Mouse (Mus musculus): ENCODE results near the gene Psmb11. TPM values are rescaled to one million over a fixed set of nuclear protein-coding genes. Genes with fewer than 3 reads are reported as not detected.

Psmb11 gene
- not detected in 2 replicates for polyA plus RNA-seq (2012; rRNA removed)

GRCm38 (mm10) chr14:54621133-54621532 is at the start of gene Psmb11:
Gene Psmb11 (plus strand): TSS chr14:54621433.
- no peak within 1 kb of the TSS for H3K4me3 ChIP-seq (replicated peaks; ENCODE audit: extremely low read depth, low read depth, low read length)
- TF ChIP-seq CTCF (IDR thresholded peaks at IDR 0.05; ENCODE audit: insufficient read depth, low read length) (no peak), POLR2A (IDR thresholded peaks at IDR 0.05; ENCODE audit: borderline replicate concordance, extremely low read depth, low read depth, low read length) (no peak)
- 85% methylated on average over 1 of the region's 1 CpGs for WGBS
- no peak for DNase-seq
- no peaks in the 10 kb centered on the region; the same call in 1 of the 2 replicates for H3K4me1 ChIP-seq (ENCODE audit: control insufficient read depth, insufficient read depth, low read length)

GRCm38 (mm10) chr14:54572122-54572521 is 49.1 kb upstream of the Psmb11 start:
- Histone ChIP-seq H3K4me1 (ENCODE audit: control insufficient read depth, insufficient read depth, low read length) (peaks cover 7% of the 10 kb centered on the region), H3K4me3 (replicated peaks; ENCODE audit: extremely low read depth, low read depth, low read length) (no peak overlapping the region)
- TF ChIP-seq CTCF (IDR thresholded peaks at IDR 0.05; ENCODE audit: insufficient read depth, low read length) (no peak), POLR2A (IDR thresholded peaks at IDR 0.05; ENCODE audit: borderline replicate concordance, extremely low read depth, low read depth, low read length) (no peak)
- no peak for DNase-seq
- 56% methylated on average over 4 of the region's 4 CpGs for WGBS

- DNase-seq = peak; percentile 58
- H3K4me1 ChIP-seq (ENCODE audit: control insufficient read depth, insufficient read depth, low read length) = peaks cover 7% of the 10 kb centered on the region
- no peak overlapping the region for H3K4me3 ChIP-seq (replicated peaks; ENCODE audit: extremely low read depth, low read depth, low read length)
- TF ChIP-seq CTCF (IDR thresholded peaks at IDR 0.05; ENCODE audit: insufficient read depth, low read length) (no peak), POLR2A (IDR thresholded peaks at IDR 0.05; ENCODE audit: borderline replicate concordance, extremely low read depth, low read depth, low read length) (no peak)
- WGBS = 49% methylated on average over 14 of the region's 14 CpGs
Observed at GRCm38 (mm10) chr14:54572790-54573736, 48.2 kb upstream of the Psmb11 start.

GRCm38 (mm10) chr14:54574253-54574652 is 47.0 kb upstream of the Psmb11 start:
- 46% methylated on average over 4 of the region's 4 CpGs for WGBS
- peak; percentile 27 for DNase-seq
- H3K4me1 ChIP-seq (ENCODE audit: control insufficient read depth, insufficient read depth, low read length) = peaks cover 7% of the 10 kb centered on the region
- TF ChIP-seq CTCF (IDR thresholded peaks at IDR 0.05; ENCODE audit: insufficient read depth, low read length) (no peak), POLR2A (IDR thresholded peaks at IDR 0.05; ENCODE audit: borderline replicate concordance, extremely low read depth, low read depth, low read length) (no peak)
- H3K4me3 ChIP-seq (replicated peaks; ENCODE audit: extremely low read depth, low read depth, low read length) = peak overlapping the region; percentile 20

- WGBS = 26% methylated on average over 8 of the region's 8 CpGs
- no peak for DNase-seq
Observed at GRCm38 (mm10) chr14:54575031-54575430, 46.2 kb upstream of the Psmb11 start.

GRCm38 (mm10) chr14:54575631-54576030 is 45.6 kb upstream of the Psmb11 start:
- WGBS = 4% methylated on average over 39 of the region's 39 CpGs
- DNase-seq = peak; percentile 80
- H3K4me1 ChIP-seq (ENCODE audit: control insufficient read depth, insufficient read depth, low read length) = peaks cover 7% of the 10 kb centered on the region
- TF ChIP-seq CTCF (IDR thresholded peaks at IDR 0.05; ENCODE audit: insufficient read depth, low read length) (no peak), POLR2A (IDR thresholded peaks at IDR 0.05; ENCODE audit: borderline replicate concordance, extremely low read depth, low read depth, low read length) (peak; percentile 35; the same call in 1 of the 2 replicates)
- peak overlapping the region; percentile 74 for H3K4me3 ChIP-seq (replicated peaks; ENCODE audit: extremely low read depth, low read depth, low read length)

More at GRCm38 (mm10) chr14:54575031-54575430, 46.2 kb upstream of the Psmb11 start:
- peak overlapping the region; percentile 46 for H3K4me3 ChIP-seq (replicated peaks; ENCODE audit: extremely low read depth, low read depth, low read length)
- H3K4me1 ChIP-seq (ENCODE audit: control insufficient read depth, insufficient read depth, low read length) = peaks cover 7% of the 10 kb centered on the region
- no peak for TF ChIP-seq POLR2A (IDR thresholded peaks at IDR 0.05; ENCODE audit: borderline replicate concordance, extremely low read depth, low read depth, low read length)
- TF ChIP-seq CTCF (IDR thresholded peaks at IDR 0.05; ENCODE audit: insufficient read depth, low read length) = no peak

GRCm38 (mm10) chr14:54576241-54577088 is 44.8 kb upstream of the Psmb11 start:
- WGBS = 1% methylated on average over 84 of the region's 84 CpGs
- peak; percentile 57 for DNase-seq
- peaks cover 7% of the 10 kb centered on the region for H3K4me1 ChIP-seq (ENCODE audit: control insufficient read depth, insufficient read depth, low read length)
- TF ChIP-seq POLR2A (IDR thresholded peaks at IDR 0.05; ENCODE audit: borderline replicate concordance, extremely low read depth, low read depth, low read length) = no peak
- TF ChIP-seq CTCF (IDR thresholded peaks at IDR 0.05; ENCODE audit: insufficient read depth, low read length) = no peak
- H3K4me3 ChIP-seq (replicated peaks; ENCODE audit: extremely low read depth, low read depth, low read length) = peak overlapping the region; percentile 74

- DNase-seq = peak; percentile 89
- 0 out of 2 replicates have a peak, but pooled peaks have one; percentile 25 for TF ChIP-seq POLR2A (IDR thresholded peaks at IDR 0.05; ENCODE audit: borderline replicate concordance, extremely low read depth, low read depth, low read length)
- no peak for TF ChIP-seq CTCF (IDR thresholded peaks at IDR 0.05; ENCODE audit: insufficient read depth, low read length)
- H3K4me1 ChIP-seq (ENCODE audit: control insufficient read depth, insufficient read depth, low read length) = peaks cover 7% of the 10 kb centered on the region
- peak within 1 kb of the TSS; percentile 74 for H3K4me3 ChIP-seq (replicated peaks; ENCODE audit: extremely low read depth, low read depth, low read length)
- under 1% methylated on average over 66 of the region's 66 CpGs for WGBS
Observed at GRCm38 (mm10) chr14:54577089-54577982, 43.9 kb upstream of the Psmb11 start, which contains the start of gene Ajuba. Gene Ajuba (minus strand): TSS chr14:54577558.
